Mouse (Mus musculus): ENCODE data around the gene Phactr3.

GRCm38 (mm10) chr2:178274126-178274525 lies 155.4 kb downstream of the Phactr3 start:
- TF ChIP-seq MAFK (IDR thresholded peaks at IDR 0.05; ENCODE audit: insufficient read depth, low read depth, low read length) (no peak), CHD2 (IDR thresholded peaks at IDR 0.05; ENCODE audit: low read depth, low read length) (no peak), ZC3H11A (IDR thresholded peaks at IDR 0.05; ENCODE audit: borderline replicate concordance, low read depth, low read length) (no peak), HCFC1 (IDR thresholded peaks at IDR 0.05; ENCODE audit: borderline replicate concordance, insufficient read depth, low read length) (no peak)

Data from ES-E14 (cell line).